Mouse (Mus musculus) adrenal gland, adult 2 months (tissue): ENCODE results near the gene Hipk2. TPM values are rescaled to one million over a fixed set of nuclear protein-coding genes. Genes with fewer than 3 reads are reported as not detected.

Experiments used
- DNase-seq: peaks from one replicate; pipeline ENCODE4 v3.0.0; 2021
- polyA plus RNA-seq: library from polyadenylated mRNA; depleted of rRNA; stranded (reverse); fragments of >200 nt; gene quantifications from 2 replicates; pipeline ENCODE4 v1.2.3, GENCODE M21; 2012
- total RNA-seq, 2 experiments: library from RNA; stranded (reverse); gene quantifications; 2 replicates each; pipeline ENCODE4 v1.2.3; 2021

Gene Hipk2
- total and polyA plus RNA-seq, 3 experiments, result 97.1 to 163 (median 98.6) TPM

- peak; percentile 57 for DNase-seq
Observed at GRCm38 (mm10) chr6:38792966-38793365, 83.0 kb downstream of the Hipk2 start.

- DNase-seq, result no peak
Observed at GRCm38 (mm10) chr6:38789221-38789810, 86.6 kb downstream of the Hipk2 start.

GRCm38 (mm10) chr6:38787811-38788509 is 88.0 kb downstream of the Hipk2 start:
- peak; percentile 53 for DNase-seq

GRCm38 (mm10) chr6:38787134-38787533 is 88.8 kb downstream of the Hipk2 start:
- DNase-seq, result no peak

GRCm38 (mm10) chr6:38785747-38786146 is 90.2 kb downstream of the Hipk2 start:
- no peak for DNase-seq

GRCm38 (mm10) chr6:38779411-38779810 is 96.6 kb downstream of the Hipk2 start:
- no peak for DNase-seq

- no peak for DNase-seq
Observed at GRCm38 (mm10) chr6:38778887-38779286, 97.1 kb downstream of the Hipk2 start.

- no peak for DNase-seq
Observed at GRCm38 (mm10) chr6:38776000-38776584, 99.9 kb downstream of the Hipk2 start.

- DNase-seq, result no peak
Observed at GRCm38 (mm10) chr6:38772836-38773518, 103.0 kb downstream of the Hipk2 start.

GRCm38 (mm10) chr6:38771061-38771667 is 104.8 kb downstream of the Hipk2 start:
- DNase-seq, result no peak

- no peak for DNase-seq
Observed at GRCm38 (mm10) chr6:38769627-38770026, 106.3 kb downstream of the Hipk2 start.

- DNase-seq, result no peak
Observed at GRCm38 (mm10) chr6:38762588-38763265, 113.2 kb downstream of the Hipk2 start.

GRCm38 (mm10) chr6:38762006-38762405 is 114.0 kb downstream of the Hipk2 start:
- no peak for DNase-seq

- DNase-seq, result no peak
Observed at GRCm38 (mm10) chr6:38760911-38761706, 114.9 kb downstream of the Hipk2 start.

GRCm38 (mm10) chr6:38759922-38760620 is 115.9 kb downstream of the Hipk2 start:
- DNase-seq, result no peak

GRCm38 (mm10) chr6:38759186-38759585 is 116.8 kb downstream of the Hipk2 start:
- DNase-seq, result no peak

- no peak for DNase-seq
Observed at GRCm38 (mm10) chr6:38757597-38757996, 118.4 kb downstream of the Hipk2 start.

GRCm38 (mm10) chr6:38756968-38757367 is 119.0 kb downstream of the Hipk2 start:
- peak; percentile 38 for DNase-seq

GRCm38 (mm10) chr6:38755961-38756360 is 120.0 kb downstream of the Hipk2 start:
- no peak for DNase-seq

GRCm38 (mm10) chr6:38755188-38755587 is 120.8 kb downstream of the Hipk2 start:
- DNase-seq, result peak; percentile 49
